Mouse (Mus musculus) heart, adult 2 months (tissue): ENCODE data around the gene Spata21. TPM values are rescaled to one million over a fixed set of nuclear protein-coding genes. Genes with fewer than 3 reads are reported as not detected.

Experiments
- DNase-seq, 2 experiments: peaks; one replicate each; pipeline ENCODE4 v3.0.0; 2021
- H3K27ac ChIP-seq: fragments of 200-600 bp; 2 replicates; pipeline ENCODE4 v1.8.1; 2022
- H3K27me3 ChIP-seq: fragments of 200-500 bp; 2 replicates; pipeline ENCODE4 v1.6.1; 2012; ENCODE audit warnings: mild to moderate bottlenecking, low read length, inconsistent platforms, mixed read lengths; ENCODE audit not compliant: control insufficient read depth, insufficient read depth
- H3K36me3 ChIP-seq: fragments of 200-500 bp; 2 replicates; pipeline ENCODE4 v1.6.1; 2012; ENCODE audit warnings: low read length, inconsistent platforms; ENCODE audit not compliant: control insufficient read depth, insufficient read depth
- H3K4me1 ChIP-seq: fragments of 200-500 bp; 2 replicates; pipeline ENCODE4 v1.6.1; 2011; ENCODE audit warnings: low read length; ENCODE audit not compliant: control insufficient read depth, insufficient read depth
- H3K4me3 ChIP-seq: fragments of 200-600 bp; 2 replicates; pipeline ENCODE4 v1.8.1; 2022
- H3K79me2 ChIP-seq: fragments of 200-500 bp; replicated peaks from 2 replicates; pipeline ENCODE4 v1.6.1; 2012; ENCODE audit warnings: mild to moderate bottlenecking, inconsistent platforms, low read length, moderate library complexity, mixed read lengths; ENCODE audit not compliant: control insufficient read depth, insufficient read depth
- H3K9ac ChIP-seq: fragments of 200-500 bp; 2 replicates; pipeline ENCODE4 v1.6.1; 2012; ENCODE audit warnings: low read depth, mild to moderate bottlenecking, control low read depth, inconsistent platforms, low read length, mixed read lengths
- CTCF ChIP-seq: fragments of 200-600 bp; IDR thresholded peaks from 2 replicates; pipeline ENCODE4 v1.8.1; 2022; ENCODE audit warnings: antibody characterized with exemption, mild to moderate bottlenecking, moderate library complexity
- EP300 ChIP-seq: fragments of 200-500 bp; IDR thresholded peaks from 2 replicates; pipeline ENCODE4 v1.6.1; 2011; ENCODE audit warnings: low read depth, low read length, control low read depth; ENCODE audit not compliant: insufficient read depth
- POLR2A ChIP-seq: fragments of 200-500 bp; IDR thresholded peaks from 2 replicates; pipeline ENCODE4 v1.6.1; 2011; ENCODE audit warnings: mild to moderate bottlenecking, low read depth, low read length, control low read depth; ENCODE audit not compliant: insufficient read depth
- WGBS: fragments of 180-500 bp; shearing (Covaris S2); methylation state at CpG from one replicate; pipeline ENCODE4 v1.1.7; 2018; 5-methylcytosine and 5-hydroxymethylcytosine counted together
- intact Hi-C: fragments of 180-260 bp; cut with DNase I; formaldehyde crosslinking; loops from one replicate; pipeline ENCODE4 v1.15.1; 2025
- polyA plus RNA-seq: library from polyadenylated mRNA; depleted of rRNA; stranded (reverse); fragments of >200 nt; gene quantifications from 2 replicates; pipeline ENCODE4 v1.2.3, GENCODE M21; 2012
- total RNA-seq, 2 experiments: library from RNA; stranded (reverse); gene quantifications; 2 replicates each; pipeline ENCODE4 v1.2.3; 2021

The Spata21 gene
- total and polyA plus RNA-seq, 3 experiments: 0.16 TPM; not detected in 2

- WGBS: under 1% methylated on average over 67 of the region's 67 CpGs
- intact Hi-C loops: loop anchor here (2.0 to 5.0 kb wide), 2 partner anchors 61 to 116 kb away; partner anchors contain the start of genes Sdhb and Szrd1
Measured at GRCm38 (mm10) chr4:141077681-141078509, 10.2 kb upstream of the Spata21 start, which contains the start of gene Necap2. TSS of gene Necap2 (minus strand) at chr4:141078357.

GRCm38 (mm10) chr4:141078510-141079137 is 9.5 kb upstream of the Spata21 start:
- Histone ChIP-seq H3K27me3 (no peaks in the 10 kb centered on the region), H3K79me2 (peaks cover 7% of the 10 kb centered on the region), H3K27ac (no peak overlapping the region; the same call in 1 of the 2 replicates), H3K9ac (no peak overlapping the region), H3K4me1 (peaks cover 6% of the 10 kb centered on the region), H3K4me3 (no peak overlapping the region; the same call in 1 of the 2 replicates), H3K36me3 (no peaks in the 10 kb centered on the region)
- 67% methylated on average over 18 of the region's 18 CpGs for WGBS
- intact Hi-C loops: loop anchor here (2.0 to 5.0 kb wide), 2 partner anchors 60 to 116 kb away; partner anchors contain the start of genes Sdhb and Szrd1
- no peak for TF ChIP-seq EP300
- no peak for TF ChIP-seq CTCF
- no peak for TF ChIP-seq POLR2A
- DNase-seq: no peak

More at GRCm38 (mm10) chr4:141077681-141078509, 10.2 kb upstream of the Spata21 start, which contains the start of gene Necap2:
- H3K36me3 ChIP-seq: no peaks in the 10 kb centered on the region
- H3K79me2 ChIP-seq: peaks cover 7% of the 10 kb centered on the region
- H3K27me3 ChIP-seq: no peaks in the 10 kb centered on the region
- peak; percentile 95 to 96 for DNase-seq
- TF ChIP-seq CTCF (peak; percentile 97), POLR2A (peak; percentile 96), EP300 (peak; percentile 45; the same call in 1 of the 2 replicates)
- H3K4me1 ChIP-seq: peaks cover 6% of the 10 kb centered on the region
- peak within 1 kb of the TSS; percentile 88 for H3K9ac ChIP-seq
- peak within 1 kb of the TSS; percentile 98 for H3K4me3 ChIP-seq
- peak within 1 kb of the TSS; percentile 85 for H3K27ac ChIP-seq

- WGBS: 53% methylated on average over 10 of the region's 10 CpGs
- no peak for TF ChIP-seq POLR2A
- no peak for TF ChIP-seq EP300
- no peak for TF ChIP-seq CTCF
- Histone ChIP-seq H3K79me2 (no peaks in the 10 kb centered on the region), H3K4me3 (no peak overlapping the region), H3K27ac (no peak overlapping the region), H3K4me1 (no peaks in the 10 kb centered on the region), H3K27me3 (no peaks in the 10 kb centered on the region), H3K9ac (no peak overlapping the region), H3K36me3 (no peaks in the 10 kb centered on the region)
- DNase-seq: no peak
- intact Hi-C loops: no loop called here
Measured at GRCm38 (mm10) chr4:141086862-141087261, 1.3 kb upstream of the Spata21 start.

- H3K36me3 ChIP-seq: no peaks in the 10 kb centered on the region
- no peaks in the 10 kb centered on the region for H3K79me2 ChIP-seq
- H3K27ac ChIP-seq: no peak overlapping the region
- H3K9ac ChIP-seq: no peak overlapping the region
- TF ChIP-seq CTCF: no peak
- TF ChIP-seq EP300: no peak
- no peak for TF ChIP-seq POLR2A
- intact Hi-C loops: no loop called here
- no peaks in the 10 kb centered on the region for H3K27me3 ChIP-seq
- H3K4me1 ChIP-seq: no peaks in the 10 kb centered on the region
- H3K4me3 ChIP-seq: no peak overlapping the region
- DNase-seq: no peak
- WGBS: 54% methylated on average over 9 of the region's 9 CpGs
Measured at GRCm38 (mm10) chr4:141088714-141089113, 581 bp downstream of the Spata21 start.

GRCm38 (mm10) chr4:141095016-141095415 is 6.9 kb downstream of the Spata21 start:
- no peak overlapping the region for H3K4me3 ChIP-seq
- DNase-seq: no peak
- H3K9ac ChIP-seq: no peak overlapping the region
- intact Hi-C loops: no loop called here
- TF ChIP-seq EP300: no peak
- no peak for TF ChIP-seq CTCF
- no peak for TF ChIP-seq POLR2A
- H3K4me1 ChIP-seq: no peaks in the 10 kb centered on the region
- 72% methylated on average over 10 of the region's 10 CpGs for WGBS
- H3K27me3 ChIP-seq: no peaks in the 10 kb centered on the region
- H3K36me3 ChIP-seq: no peaks in the 10 kb centered on the region
- no peaks in the 10 kb centered on the region for H3K79me2 ChIP-seq
- H3K27ac ChIP-seq: no peak overlapping the region

- Histone ChIP-seq H3K27me3 (no peaks in the 10 kb centered on the region), H3K9ac (no peak overlapping the region), H3K36me3 (no peaks in the 10 kb centered on the region), H3K4me1 (no peaks in the 10 kb centered on the region), H3K4me3 (no peak overlapping the region), H3K79me2 (no peaks in the 10 kb centered on the region), H3K27ac (no peak overlapping the region)
- TF ChIP-seq EP300: no peak
- no peak for TF ChIP-seq CTCF
- no peak for TF ChIP-seq POLR2A
- intact Hi-C loops: no loop called here
- WGBS: 22% methylated on average over 9 of the region's 9 CpGs
- no peak for DNase-seq
Measured at GRCm38 (mm10) chr4:141096710-141097109, 8.6 kb downstream of the Spata21 start.
